Mouse (Mus musculus) MEL (cell line): ENCODE measurements at regions not wholly inside any gene's neighbourhood (a gene's known extent, or its start where the extent isn't known, plus 50 kb on each side); places are given as distances from the start of the nearest gene placed in this dataset.
A peak's percentile ranks its signal among the peaks of the same experiment; 100 is the strongest.

Source experiments
- DNase-seq: peaks from one replicate; pipeline ENCODE4 v3.0.0; 2011; ENCODE audit warnings: low read depth, low spot score
- H3K27ac ChIP-seq: 2 replicates; pipeline ENCODE4 v1.5.1; 2012; ENCODE audit warnings: low read depth, mild to moderate bottlenecking, control low read depth, low read length, moderate library complexity; ENCODE audit not compliant: control insufficient read depth
- H3K27me3 ChIP-seq, 2 experiments: fragments of 150-350 bp in 1 of 2; sonication (generic) in 1 of 2; 2 replicates each; pipeline ENCODE4 v1.6.1; 2012; ENCODE audit warnings: low read length in 2 of 2, mild to moderate bottlenecking in 2 of 2, improper control_type of control experiment in 1 of 2, moderate library complexity in 1 of 2; ENCODE audit not compliant: insufficient read depth in 2 of 2, control insufficient read depth in 1 of 2
- H3K36me3 ChIP-seq, 2 experiments: 2 replicates each; pipeline ENCODE4 v1.6.1; 2012 to 2014; ENCODE audit warnings: low read length in 2 of 2, improper control_type of control experiment in 1 of 2, inconsistent platforms in 1 of 2, mild to moderate bottlenecking in 1 of 2; ENCODE audit not compliant: insufficient read depth in 2 of 2, control insufficient read depth in 1 of 2
- H3K4me1 ChIP-seq, 2 experiments: fragments of 150-350 bp in 1 of 2; sonication (generic) in 1 of 2; 2 replicates each; pipeline ENCODE4 v1.6.1; 2012; ENCODE audit warnings: low read length in 2 of 2, improper control_type of control experiment in 1 of 2, mild to moderate bottlenecking in 1 of 2; ENCODE audit not compliant: insufficient read depth in 2 of 2, control insufficient read depth in 1 of 2
- H3K4me3 ChIP-seq, 2 experiments: fragments of 150-350 bp in 1 of 2; sonication (generic) in 1 of 2; 2 replicates each; pipeline ENCODE4 v1.5.1; 2012; ENCODE audit warnings: low read depth in 2 of 2, low read length in 2 of 2, mild to moderate bottlenecking in 2 of 2, moderate library complexity in 2 of 2, control low read depth in 1 of 2, improper control_type of control experiment in 1 of 2; ENCODE audit not compliant: control insufficient read depth in 1 of 2, insufficient read depth in 1 of 2
- H3K79me2 ChIP-seq: 2 replicates; pipeline ENCODE4 v1.6.1; 2012; ENCODE audit warnings: mild to moderate bottlenecking, low read length, moderate library complexity; ENCODE audit not compliant: control insufficient read depth, poor library complexity, insufficient read depth
- H3K9ac ChIP-seq: 2 replicates; pipeline ENCODE4 v1.6.1; 2012; ENCODE audit warnings: low read depth, mild to moderate bottlenecking, control low read depth, low read length, moderate library complexity; ENCODE audit not compliant: control insufficient read depth, poor library complexity, severe bottlenecking
- H3K9me3 ChIP-seq: fragments of 150-350 bp; sonication (generic); replicated peaks from 2 replicates; pipeline ENCODE4 v1.6.1; 2012; ENCODE audit warnings: mild to moderate bottlenecking, low read length, improper control_type of control experiment, moderate library complexity; ENCODE audit not compliant: insufficient read depth
- BHLHE40 ChIP-seq: IDR thresholded peaks from 2 replicates; pipeline ENCODE4 v1.6.1; 2012; ENCODE audit warnings: low read depth, mild to moderate bottlenecking, inconsistent platforms, low read length, improper control_type of control experiment, borderline replicate concordance
- CHD1 ChIP-seq: IDR thresholded peaks from 2 replicates; pipeline ENCODE4 v1.6.1; 2012; ENCODE audit warnings: low read depth, mild to moderate bottlenecking, inconsistent platforms, low read length, improper control_type of control experiment
- CHD2 ChIP-seq: IDR thresholded peaks from 2 replicates; pipeline ENCODE4 v1.6.1; 2011; ENCODE audit warnings: low read length, improper control_type of control experiment
- CTCF ChIP-seq, 3 experiments: IDR thresholded peaks in 2 of 3; conservative IDR thresholded peaks in 1 of 3; 2 replicates each; pipeline ENCODE4 v1.5.1; 2011 to 2012; ENCODE audit warnings: low read length in 3 of 3, low read depth in 2 of 3, mild to moderate bottlenecking in 2 of 3, improper control_type of control experiment in 1 of 3, inconsistent platforms in 1 of 3, mixed read lengths in 1 of 3, moderate library complexity in 1 of 3; ENCODE audit not compliant: control insufficient read depth in 1 of 3, insufficient read depth in 1 of 3, poor library complexity in 1 of 3, severe bottlenecking in 1 of 3
- EP300 ChIP-seq, 2 experiments: IDR thresholded peaks; 2 replicates each; pipeline ENCODE4 v1.6.1; 2011; ENCODE audit warnings: improper control_type of control experiment in 2 of 2, low read length in 2 of 2, low read depth in 1 of 2, mild to moderate bottlenecking in 1 of 2
- GABPA ChIP-seq: IDR thresholded peaks from 2 replicates; pipeline ENCODE4 v1.6.1; 2012; ENCODE audit warnings: low read depth, mild to moderate bottlenecking, inconsistent platforms, low read length, improper control_type of control experiment, moderate library complexity
- HCFC1 ChIP-seq: IDR thresholded peaks from 2 replicates; pipeline ENCODE4 v1.6.1; 2012; ENCODE audit warnings: low read depth, mild to moderate bottlenecking, inconsistent platforms, low read length, improper control_type of control experiment, moderate library complexity
- KAT2A ChIP-seq: conservative IDR thresholded peaks from 2 replicates; pipeline ENCODE4 v1.6.1; 2012; ENCODE audit warnings: low read depth, low read length, improper control_type of control experiment, inconsistent platforms
- MAFK ChIP-seq: IDR thresholded peaks from 2 replicates; pipeline ENCODE4 v1.6.1; 2011; ENCODE audit warnings: low read depth, mild to moderate bottlenecking, low read length, improper control_type of control experiment, borderline replicate concordance
- MAX ChIP-seq: IDR thresholded peaks from 2 replicates; pipeline ENCODE4 v1.6.1; 2011; ENCODE audit warnings: low read length, improper control_type of control experiment
- MXI1 ChIP-seq: IDR thresholded peaks from 2 replicates; pipeline ENCODE4 v1.6.1; 2011; ENCODE audit warnings: mild to moderate bottlenecking, low read depth, low read length, improper control_type of control experiment
- POLR2AphosphoS2 ChIP-seq: IDR thresholded peaks from 2 replicates; pipeline ENCODE4 v1.6.1; 2011; ENCODE audit warnings: low read length, improper control_type of control experiment
- POLR2AphosphoS5 ChIP-seq: IDR thresholded peaks from 2 replicates; pipeline ENCODE4 v1.6.1; 2012; ENCODE audit warnings: low read depth, borderline replicate concordance, mild to moderate bottlenecking, inconsistent platforms, low read length, moderate library complexity, mixed read lengths
- RAD21 ChIP-seq: IDR thresholded peaks from 2 replicates; pipeline ENCODE4 v1.6.1; 2011; ENCODE audit warnings: mild to moderate bottlenecking, low read depth, low read length, improper control_type of control experiment
- SIN3A ChIP-seq: IDR thresholded peaks from 2 replicates; pipeline ENCODE4 v1.6.1; 2012; ENCODE audit warnings: low read length, improper control_type of control experiment, inconsistent platforms
- TAL1 ChIP-seq: IDR thresholded peaks from 2 replicates; pipeline ENCODE4 v1.6.1; 2012; ENCODE audit warnings: mild to moderate bottlenecking, inconsistent platforms, low read length, moderate library complexity, mixed read lengths
- TBP ChIP-seq: IDR thresholded peaks from 2 replicates; pipeline ENCODE4 v1.8.0; 2011; ENCODE audit warnings: low read depth, low read length, improper control_type of control experiment
- ZKSCAN1 ChIP-seq: IDR thresholded peaks from 2 replicates; pipeline ENCODE4 v1.6.1; 2012; ENCODE audit warnings: low read depth, mild to moderate bottlenecking, inconsistent platforms, low read length, improper control_type of control experiment, moderate library complexity
- ZMIZ1 ChIP-seq: IDR thresholded peaks from 2 replicates; pipeline ENCODE4 v1.6.1; 2012; ENCODE audit warnings: low read depth, mild to moderate bottlenecking, inconsistent platforms, low read length, improper control_type of control experiment, moderate library complexity
- ZNF384 ChIP-seq: IDR thresholded peaks from 2 replicates; pipeline ENCODE4 v1.6.1; 2012; ENCODE audit warnings: low read depth, mild to moderate bottlenecking, inconsistent platforms, low read length, improper control_type of control experiment

- no peaks in the 10 kb centered on the region for H3K27me3 ChIP-seq
- H3K27ac ChIP-seq: no peak overlapping the region
- no peaks in the 10 kb centered on the region for H3K9me3 ChIP-seq
- peaks cover 0 to 4% of the 10 kb centered on the region in 2 experiments; a peak in 2 of 4 replicates for H3K36me3 ChIP-seq
- no peaks in the 10 kb centered on the region for H3K79me2 ChIP-seq
- DNase-seq: peak; percentile 66
- no peaks in the 10 kb centered on the region; a peak in 1 of 4 replicates for H3K4me1 ChIP-seq
- TF ChIP-seq GABPA: no peak
- peak; percentile 48; the same call in 1 of the 2 replicates for TF ChIP-seq ZNF384
- no peak for TF ChIP-seq POLR2AphosphoS5
- H3K9ac ChIP-seq: no peak overlapping the region
- no peak overlapping the region for H3K4me3 ChIP-seq
Observed at GRCm38 (mm10) chr8:97251458-97251865, 1363.1 kb upstream of the Got2 start.

GRCm38 (mm10) chr8:97234551-97235107 is 1346.3 kb upstream of the Got2 start:
- no peaks in the 10 kb centered on the region for H3K27me3 ChIP-seq
- H3K79me2 ChIP-seq: no peaks in the 10 kb centered on the region
- H3K4me3 ChIP-seq: no peak overlapping the region
- H3K36me3 ChIP-seq: no peaks in the 10 kb centered on the region
- no peaks in the 10 kb centered on the region for H3K9me3 ChIP-seq
- H3K4me1 ChIP-seq: no peaks in the 10 kb centered on the region
- TF ChIP-seq CTCF (IDR thresholded peaks at IDR 0.05 in 2 of 3, conservative IDR thresholded peaks at IDR 0.05 in 1 of 3; ENCODE audit: control insufficient read depth in 1 of 3, insufficient read depth in 1 of 3, low read depth in 2 of 3, low read length in 3 of 3, poor library complexity in 1 of 3, severe bottlenecking in 1 of 3) (no peak), CHD1 (no peak), HCFC1 (no peak), KAT2A (no peak), MXI1 (no peak), GABPA (no peak), MAFK (no peak), ZMIZ1 (no peak), BHLHE40 (no peak), MAX (no peak), RAD21 (no peak), POLR2AphosphoS2 (no peak), SIN3A (no peak), CHD2 (no peak), POLR2AphosphoS5 (no peak), TBP (no peak), EP300 (IDR thresholded peaks at IDR 0.05; ENCODE audit: low read depth in 1 of 2, low read length in 2 of 2) (no peak), ZKSCAN1 (no peak), TAL1 (no peak)
- no peak overlapping the region for H3K9ac ChIP-seq
- no peak overlapping the region for H3K27ac ChIP-seq
- DNase-seq: no peak
